Mouse (Mus musculus) heart, postnatal 0 days (tissue): ENCODE data around the gene Espn.

ENCODE experiments used
- CTCF ChIP-seq: IDR thresholded peaks from 2 replicates; pipeline ENCODE4 v1.5.1; 2016; ENCODE audit warnings: antibody characterized with exemption, control low read depth, low read depth
- EP300 ChIP-seq: IDR thresholded peaks from 2 replicates; pipeline ENCODE4 v1.6.1; 2016; ENCODE audit warnings: antibody characterized with exemption, low read depth

GRCm38 (mm10) chr4:152192569-152192968 lies 40.4 kb upstream of the Espn start:
- TF ChIP-seq CTCF (no peak), EP300 (no peak)
